Mouse (Mus musculus): ENCODE measurements around the gene Tnfrsf26.
A peak's percentile ranks its signal among the peaks of the same experiment; 100 is the strongest.
"Not testable (repeated sequence)": the region's sequence is repeated elsewhere in the genome, so short reads cannot be mapped to it uniquely, and the experiment has no call there.

Gene Tnfrsf26

DNA sequence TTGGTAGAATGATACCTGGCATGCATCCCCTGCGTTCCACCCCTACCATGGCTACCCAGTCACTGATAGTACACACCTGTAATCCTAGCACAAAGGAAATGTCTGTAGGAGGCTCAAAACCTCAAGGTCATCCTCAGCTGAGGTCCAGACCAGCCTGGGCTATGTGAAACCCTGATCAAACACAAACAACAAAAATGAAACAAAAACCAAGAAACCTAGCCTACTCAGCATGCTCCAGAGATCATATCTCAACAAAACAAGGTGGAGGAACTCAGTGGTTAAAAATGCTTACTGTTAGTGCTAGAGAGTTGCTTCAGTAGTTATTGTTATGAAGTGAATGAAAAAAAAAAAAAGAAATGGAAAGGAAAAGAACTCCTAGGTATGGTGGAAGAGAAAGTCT, at the start of gene Tnfrsf26:
Tnfrsf26 (minus strand) TSS at position 183 of the 400 bp plus-strand sequence.
- DNase-seq = no peak

DNA sequence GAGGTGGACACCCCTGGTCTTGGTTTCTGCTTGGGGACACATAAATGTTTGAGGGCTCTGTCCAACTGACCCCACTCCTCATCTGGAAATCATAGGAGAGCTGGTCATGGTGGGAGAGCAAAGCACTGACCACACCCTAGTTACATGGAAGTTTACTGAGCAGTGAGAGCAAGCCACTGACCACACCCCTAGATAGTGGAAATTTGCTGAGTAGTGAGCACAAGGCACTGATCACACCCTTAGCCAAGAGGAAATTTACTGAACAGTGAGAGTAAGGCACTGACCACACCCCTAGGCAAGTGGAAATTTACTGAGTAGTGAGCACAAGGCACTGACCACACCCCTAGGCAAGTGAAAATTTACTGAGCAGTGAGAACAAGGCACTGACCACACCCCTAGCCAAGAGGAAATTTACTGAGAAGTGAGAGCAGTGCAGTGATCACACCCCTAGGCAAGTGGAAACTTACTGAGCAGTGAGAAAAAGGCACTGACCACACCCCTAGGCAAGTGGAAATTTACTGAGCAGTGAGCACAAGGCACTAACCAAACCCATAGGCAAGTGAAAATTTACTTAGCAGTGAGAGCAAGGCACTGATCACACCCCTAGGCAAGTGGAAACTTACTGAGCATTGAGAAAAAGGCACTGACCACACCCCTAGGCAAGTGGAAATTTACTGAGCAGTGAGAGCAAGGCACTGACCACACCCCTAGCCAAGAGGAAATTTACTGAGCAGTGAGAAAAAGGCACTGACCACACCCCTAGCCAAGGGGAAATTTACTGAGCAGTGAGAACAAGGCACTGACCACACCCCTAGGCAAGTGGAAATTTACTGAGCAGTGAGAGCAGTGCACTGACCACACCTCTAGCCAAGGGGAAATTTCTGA, 38.1 kb upstream of the Tnfrsf26 start:
- DNase-seq = no peak

DNA sequence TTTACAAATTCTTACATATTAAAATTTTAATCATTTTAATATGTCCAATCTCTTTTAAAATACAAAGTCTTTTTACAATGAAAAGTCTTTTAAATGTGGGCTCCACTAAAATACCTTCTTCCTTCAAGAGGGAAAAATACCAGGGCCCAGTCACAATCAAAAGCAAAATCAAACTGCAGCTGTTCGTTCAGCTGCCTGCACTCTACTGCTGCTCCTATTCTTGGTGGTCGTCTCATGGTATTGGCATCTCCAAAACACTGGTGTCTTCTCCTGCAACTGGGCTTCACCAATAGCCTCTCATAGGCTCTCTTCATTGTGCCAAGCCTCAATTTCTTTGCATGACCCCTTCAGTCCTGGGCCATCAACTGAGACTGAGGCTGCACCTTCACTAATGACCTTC, 34.9 kb upstream of the Tnfrsf26 start:
- DNase-seq = no peak

DNA sequence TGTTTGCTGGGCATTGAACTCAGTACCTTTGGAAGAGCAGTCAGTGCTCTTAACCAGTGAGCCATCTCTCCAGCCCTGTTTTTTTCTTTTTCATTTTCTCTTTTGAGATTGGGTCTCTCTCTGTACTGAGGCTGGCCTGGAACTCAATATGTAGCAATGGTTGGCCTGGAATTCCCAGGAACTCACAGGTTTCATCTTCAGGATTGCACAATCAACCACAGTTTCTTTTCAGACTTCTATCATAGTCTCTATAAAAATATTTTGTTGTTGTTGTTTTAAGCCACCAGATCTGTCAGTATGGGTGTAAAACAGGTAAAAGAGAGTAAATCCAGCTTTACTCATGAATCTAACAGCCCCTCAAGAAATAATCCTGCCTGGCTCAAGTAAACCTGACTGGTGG, 32.3 kb upstream of the Tnfrsf26 start:
- DNase-seq = no peak

DNA sequence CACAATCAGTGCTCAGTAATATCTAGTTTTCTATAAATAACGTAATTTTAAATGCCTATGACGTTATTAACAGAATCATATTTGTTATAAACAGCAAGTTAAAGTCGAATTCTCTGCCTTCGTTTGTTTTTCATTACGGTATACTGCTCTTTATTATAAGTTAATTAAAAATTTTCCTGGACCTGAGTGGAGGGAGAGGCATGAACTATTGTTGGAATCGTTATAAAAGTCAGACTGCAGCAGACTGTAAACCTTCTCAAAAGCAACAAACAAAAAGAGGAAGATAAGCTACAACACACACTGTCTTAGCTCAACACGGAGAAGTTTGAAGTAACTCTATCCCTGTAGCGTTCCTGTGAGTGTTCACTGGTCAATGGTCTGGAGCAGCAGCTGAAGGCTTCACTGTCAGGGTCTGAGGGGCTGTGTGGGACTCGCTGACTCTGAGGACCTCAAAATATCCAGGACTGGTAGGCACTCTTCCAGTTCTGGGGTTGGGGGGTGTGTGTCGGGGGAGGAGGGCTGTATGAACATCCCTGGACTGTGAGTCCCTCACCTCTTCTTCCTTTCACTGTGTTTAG, 21.3 kb upstream of the Tnfrsf26 start:
- DNase-seq = not testable (repeated sequence)

DNA sequence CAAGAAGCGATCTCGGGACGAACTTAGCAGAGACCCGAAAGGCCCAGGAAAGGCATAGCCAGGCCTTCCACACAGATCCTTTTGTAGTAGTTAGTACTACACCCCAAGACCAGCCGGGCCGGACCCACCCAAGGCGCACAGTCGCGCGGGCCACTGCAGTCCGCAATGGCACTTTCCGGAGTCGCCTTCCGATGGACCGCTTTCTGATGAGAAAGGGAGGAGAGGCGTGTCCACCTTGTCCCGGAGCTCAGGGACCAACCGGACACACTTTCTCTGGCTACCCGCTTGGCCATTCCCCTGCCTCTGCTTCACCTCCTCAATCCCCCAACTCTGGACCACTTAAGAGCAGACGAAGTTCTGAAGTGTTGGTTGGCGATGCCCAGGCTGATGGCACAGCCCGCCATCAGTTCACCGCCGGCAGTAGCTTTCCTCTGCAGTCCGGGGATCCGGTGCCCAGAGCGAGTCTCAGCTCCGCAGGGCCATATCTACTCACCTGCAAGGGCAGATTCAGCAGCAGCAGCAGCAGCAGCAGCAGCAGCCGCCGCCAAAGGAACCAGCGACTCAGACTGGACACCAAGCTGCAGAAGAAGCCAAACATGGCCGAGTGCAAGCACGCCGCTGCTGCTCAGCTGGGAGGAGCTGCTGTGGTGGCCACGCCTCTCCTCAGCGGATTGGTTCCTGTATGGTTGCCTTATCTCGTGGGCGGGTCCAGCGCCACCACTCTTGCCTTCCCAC, 20.7 kb upstream of the Tnfrsf26 start, which contains the start of gene Tnfrsf22:
Tnfrsf22 (minus strand) TSS at position 628 of the 735 bp plus-strand sequence.
- DNase-seq = peak; percentile 76 to 80

DNA sequence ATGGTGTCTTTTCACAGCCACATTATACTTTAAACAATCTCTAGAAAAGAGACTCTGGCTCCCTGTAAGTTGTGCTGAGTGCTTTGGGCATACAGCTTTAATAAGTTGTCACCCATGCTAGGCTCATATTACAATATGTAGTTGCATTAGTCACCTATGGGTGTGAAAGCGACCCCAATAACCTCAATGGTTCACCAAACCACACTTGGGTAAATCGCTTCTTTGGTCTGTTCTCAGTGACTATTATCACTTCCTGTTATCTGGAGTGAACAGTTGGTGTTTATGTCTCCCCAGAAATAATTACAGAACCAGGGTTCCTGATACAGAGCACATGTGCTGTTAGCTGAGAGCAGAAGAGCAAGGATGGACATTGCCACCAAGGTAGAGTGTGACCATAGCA, 15.4 kb upstream of the Tnfrsf26 start:
- not testable (repeated sequence) for DNase-seq

DNA sequence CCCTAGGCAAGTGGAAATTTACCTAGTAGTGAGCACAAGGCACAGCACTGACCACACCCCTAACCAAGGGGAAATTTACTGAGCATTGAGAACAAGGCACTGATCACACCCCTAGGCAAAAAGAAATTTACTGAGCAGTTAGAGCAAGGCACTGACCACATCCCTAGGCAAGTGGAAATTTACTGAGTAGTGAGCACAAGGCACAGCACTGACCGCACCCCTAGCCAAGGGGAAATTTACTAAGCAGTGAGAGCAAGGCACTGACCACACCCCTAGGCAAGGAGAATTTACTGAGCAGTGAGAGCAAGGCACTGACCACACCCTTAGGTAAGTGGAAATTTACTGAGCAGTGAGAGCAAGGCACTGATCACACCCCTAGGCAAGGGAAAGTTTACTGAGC, 8.2 kb upstream of the Tnfrsf26 start:
- no peak for DNase-seq

DNA sequence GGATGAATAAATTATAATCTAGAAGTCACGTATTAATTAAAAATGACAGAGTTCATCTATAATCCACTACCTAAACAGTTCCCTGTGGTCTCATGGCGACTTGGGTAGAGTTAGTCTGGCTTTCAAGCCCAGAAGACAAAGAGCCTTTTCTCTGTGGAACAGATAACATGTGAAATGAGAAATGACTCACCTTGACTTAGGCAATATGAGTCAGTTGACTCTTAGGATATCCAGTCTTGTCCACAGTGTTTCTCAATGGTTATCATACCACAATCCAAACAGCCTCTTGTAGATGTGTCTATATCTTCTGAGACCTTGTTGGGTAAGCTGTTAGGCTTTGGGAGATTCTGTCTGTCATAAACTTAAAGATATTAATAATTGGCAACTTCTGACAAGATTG, 3.0 kb upstream of the Tnfrsf26 start:
- DNase-seq = no peak

DNA sequence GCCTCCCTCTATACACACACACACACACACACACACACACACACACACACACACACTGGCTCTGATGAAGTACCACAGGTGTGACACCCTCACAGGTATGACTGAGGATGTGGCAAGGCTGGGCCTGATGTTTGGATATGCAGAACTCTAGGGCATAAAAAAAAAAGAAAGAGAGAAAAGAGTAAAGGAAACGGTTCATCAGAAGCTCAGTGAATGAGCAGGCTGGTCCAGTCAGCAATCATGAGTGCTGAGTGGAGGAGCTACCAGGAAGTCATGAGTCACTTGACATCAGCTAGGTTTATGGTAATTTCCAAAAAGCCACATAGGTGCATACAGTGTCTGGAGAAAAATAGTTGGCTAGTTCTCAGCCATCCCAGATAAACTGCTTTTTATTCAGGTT, 979 bp upstream of the Tnfrsf26 start:
- no peak for DNase-seq

DNA sequence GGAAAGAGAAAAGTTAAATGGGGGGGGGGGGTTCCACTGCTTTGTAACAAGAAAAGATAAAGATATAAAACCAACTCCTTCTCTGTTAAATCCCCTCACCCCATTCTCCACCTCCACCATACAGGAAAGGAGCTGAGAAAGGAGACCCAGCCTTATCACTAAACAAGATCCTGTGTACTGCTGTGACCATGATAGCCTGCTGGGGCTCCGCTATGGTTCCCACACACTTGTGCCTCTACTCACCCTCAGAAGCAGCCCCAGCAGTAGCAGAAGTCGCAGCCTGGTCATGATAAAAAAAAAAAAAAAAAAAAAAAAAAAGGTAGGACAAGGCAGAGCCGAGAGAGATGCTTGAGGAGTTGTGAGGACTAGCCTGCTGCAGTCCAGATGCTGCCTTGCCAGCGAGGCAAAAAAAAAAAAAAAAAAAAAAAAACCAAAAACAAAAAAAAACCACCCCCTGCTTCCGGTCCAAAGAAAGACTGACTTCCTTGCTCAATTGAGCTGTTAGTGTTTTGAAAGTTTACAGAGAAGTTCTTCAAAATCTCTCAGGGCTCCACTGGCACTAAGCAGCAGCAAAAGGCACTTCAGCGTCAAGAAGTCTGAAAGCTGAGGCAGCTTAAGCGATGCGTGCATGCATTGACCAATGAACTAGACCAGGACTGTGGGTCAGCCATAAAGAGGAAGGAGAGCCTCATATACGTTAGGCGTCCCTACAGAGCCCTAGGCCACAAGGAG, 801 bp downstream of the Tnfrsf26 start:
- DNase-seq = peak; percentile 18 to 39

DNA sequence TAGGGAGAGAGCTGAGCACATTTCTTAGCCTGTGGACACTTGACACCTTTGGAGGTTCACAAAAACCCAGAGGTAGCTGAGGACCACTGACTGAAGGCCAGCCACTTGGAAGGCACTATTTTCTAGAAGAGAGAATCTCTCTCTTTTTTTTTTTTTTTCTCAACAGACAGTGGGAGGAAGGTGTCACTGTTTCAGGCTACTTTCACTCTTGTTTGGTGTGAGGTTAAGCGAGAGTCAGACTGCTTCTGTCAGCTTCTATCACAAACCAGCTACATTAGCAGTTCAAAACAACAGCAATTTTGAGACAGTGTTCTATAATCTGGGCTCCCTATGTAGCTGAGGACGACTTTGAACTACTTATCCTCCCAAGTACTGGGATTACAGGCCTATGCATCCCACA, 2.3 kb downstream of the Tnfrsf26 start:
- DNase-seq = no peak

DNA sequence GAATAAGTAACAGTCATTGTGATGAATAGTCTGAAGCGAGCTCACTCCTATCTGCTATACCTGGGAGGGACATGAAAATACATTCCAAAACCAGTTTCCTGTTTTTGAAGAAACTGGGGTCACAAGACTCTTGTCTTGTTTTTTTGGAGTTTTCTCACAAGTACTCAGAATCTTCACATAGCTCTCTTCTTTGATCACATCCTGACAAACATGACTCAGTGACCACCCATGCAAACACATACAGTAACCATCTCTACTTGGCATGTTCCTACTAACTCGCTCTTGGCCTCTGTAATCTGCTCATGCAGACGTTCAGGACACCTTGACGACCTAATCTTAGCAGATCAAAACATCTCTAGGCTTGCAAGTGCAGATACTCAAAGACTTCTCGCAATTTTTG, 3.4 kb downstream of the Tnfrsf26 start:
- DNase-seq = no peak

DNA sequence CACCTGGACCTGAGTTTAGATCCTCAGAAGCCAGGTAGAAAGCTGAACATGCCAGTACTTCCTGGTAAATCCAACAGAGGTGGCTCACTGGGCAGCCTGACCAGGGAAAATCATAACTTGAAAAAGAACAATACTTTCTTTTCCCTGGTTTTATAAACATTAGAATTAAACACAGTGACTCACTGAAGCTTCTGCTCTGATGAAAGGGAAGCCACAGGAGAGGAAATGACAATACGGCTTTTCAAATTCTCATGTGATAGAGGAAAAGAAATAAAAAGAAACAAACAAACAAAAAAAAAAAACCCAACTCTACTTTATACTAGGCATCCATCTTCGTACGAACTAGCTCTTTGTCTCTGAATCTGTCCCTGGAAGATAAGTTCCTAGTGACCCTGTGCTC, 4.0 kb downstream of the Tnfrsf26 start:
- DNase-seq = no peak

DNA sequence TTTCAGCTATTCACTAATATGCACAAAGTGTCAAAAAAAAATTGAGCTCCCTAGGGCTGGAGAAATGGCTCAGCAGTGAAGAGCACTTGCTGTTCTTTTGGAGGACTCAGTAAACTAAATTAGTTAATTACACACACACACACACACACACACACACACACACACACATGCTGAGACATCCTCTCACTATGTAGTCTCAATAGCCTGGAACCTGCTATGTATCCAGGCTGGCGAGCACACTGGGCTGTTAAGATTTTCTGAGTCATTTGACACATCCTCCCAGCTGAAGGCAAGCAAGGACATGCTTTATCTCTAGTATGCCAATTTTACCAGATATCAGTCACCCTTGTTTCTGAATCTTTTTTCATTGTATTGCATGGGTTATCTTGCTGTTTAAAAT, 7.6 kb downstream of the Tnfrsf26 start:
- DNase-seq = no peak

DNA sequence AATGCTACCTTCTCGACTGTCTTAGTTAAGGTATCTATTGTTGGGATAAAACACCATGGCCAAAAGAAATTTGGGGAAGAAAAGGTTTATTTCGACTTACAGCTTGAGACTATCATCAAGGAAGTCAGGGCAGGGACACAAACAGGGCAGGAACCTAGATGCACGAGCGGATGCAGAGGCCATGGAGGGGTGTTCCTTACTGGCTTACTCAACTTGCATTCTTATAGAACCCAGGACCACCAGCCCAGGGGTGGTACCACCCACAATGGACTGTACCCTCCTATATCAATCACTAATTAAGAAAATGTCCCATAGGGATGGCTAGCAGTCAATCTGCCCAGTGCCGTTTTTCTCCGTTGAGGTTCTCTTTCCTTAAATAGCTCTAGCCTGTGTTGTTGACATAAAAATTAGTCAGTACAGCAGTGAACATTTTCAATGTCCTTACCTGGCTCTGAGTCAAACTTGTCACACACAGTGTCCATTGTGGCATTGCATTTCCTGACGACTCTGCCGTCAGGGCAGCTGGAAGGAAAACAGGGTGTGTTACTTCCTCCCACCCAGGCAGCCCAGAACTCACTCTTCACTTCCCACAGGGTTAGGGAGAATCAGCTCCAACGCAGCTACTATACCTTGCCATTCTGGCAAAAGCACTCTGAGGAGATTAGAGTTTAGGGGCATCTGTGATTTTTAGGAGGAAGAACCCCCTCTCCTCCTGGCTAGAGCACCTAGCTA, 14.0 kb downstream of the Tnfrsf26 start:
- DNase-seq = no peak

DNA sequence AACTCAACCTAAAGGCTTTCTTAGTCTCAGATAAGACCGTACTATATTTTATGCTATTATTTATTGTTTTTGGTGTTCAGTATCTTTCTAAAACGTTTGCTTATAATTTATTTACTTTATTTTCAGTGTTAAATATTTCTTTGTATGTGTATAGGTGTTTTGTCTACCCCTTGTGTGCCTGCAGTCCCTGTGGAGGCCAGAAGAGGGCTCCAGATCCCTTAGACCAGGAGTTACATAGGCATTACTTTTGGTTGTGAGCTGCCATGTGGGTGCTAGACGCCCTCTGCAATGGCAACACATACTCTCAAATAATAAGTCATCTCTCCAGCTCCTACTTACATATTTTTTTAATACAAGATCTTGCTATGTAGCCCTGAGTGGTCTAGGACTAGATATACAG, 16.3 kb downstream of the Tnfrsf26 start:
- DNase-seq = peak; percentile 29 to 40

DNA sequence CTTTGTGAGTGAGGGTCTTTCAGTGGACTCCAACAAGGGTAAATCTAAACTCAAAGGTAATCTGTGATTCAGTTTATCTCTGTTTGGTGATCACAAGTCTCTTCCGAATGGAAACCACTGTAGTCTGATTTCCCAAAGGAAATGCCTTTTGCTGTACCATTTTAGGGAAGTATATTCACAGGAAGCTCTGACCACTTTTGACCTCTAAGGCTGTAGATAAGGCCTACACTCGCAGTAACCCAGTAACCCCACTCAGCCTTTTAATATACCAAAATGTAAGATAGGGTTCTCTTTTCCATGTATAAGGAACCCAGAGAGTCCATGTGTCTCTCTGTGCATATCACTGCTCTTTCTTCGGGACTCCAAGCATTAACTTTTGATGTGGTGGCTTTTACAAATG, 23.2 kb downstream of the Tnfrsf26 start:
- DNase-seq = no peak

DNA sequence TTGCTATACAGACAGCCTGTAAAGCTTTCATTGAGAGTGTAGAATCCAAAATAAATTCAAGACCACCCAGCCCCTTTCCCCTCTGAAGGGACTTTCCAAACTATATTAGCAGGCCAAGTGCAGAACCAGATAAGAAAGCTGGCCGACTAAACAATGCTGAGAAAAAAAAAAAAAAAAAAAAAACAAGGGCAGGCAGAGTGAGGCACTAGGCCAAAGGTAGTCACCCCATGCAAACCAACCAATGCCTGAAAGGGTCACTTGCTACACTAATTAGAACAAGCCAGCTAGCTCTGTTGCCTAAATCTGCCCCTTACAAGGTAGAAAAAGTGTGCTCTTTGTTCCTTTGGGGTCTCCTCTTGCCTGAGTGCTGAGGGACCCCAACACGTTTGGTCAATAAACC, 23.6 kb downstream of the Tnfrsf26 start:
- DNase-seq = no peak

DNA sequence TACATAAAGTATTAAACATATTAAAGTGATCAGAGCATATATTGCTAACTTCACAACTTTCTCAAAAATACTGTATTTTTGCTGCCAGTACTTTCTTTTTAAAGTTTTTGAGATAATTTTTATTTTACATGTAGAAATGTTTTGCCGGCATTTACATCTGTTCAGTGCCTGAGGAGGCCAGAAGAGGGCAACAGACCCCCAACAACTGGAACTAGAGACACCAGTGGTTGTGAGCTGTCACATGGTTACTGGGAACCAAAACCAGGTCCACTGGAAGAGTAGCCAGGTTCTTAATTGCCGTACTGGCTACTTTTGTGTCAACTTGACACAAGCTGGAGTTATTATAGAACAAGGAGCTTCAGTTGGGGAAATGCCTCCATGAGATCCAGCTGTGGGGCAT, 26.8 kb downstream of the Tnfrsf26 start:
- no peak for DNase-seq

DNA sequence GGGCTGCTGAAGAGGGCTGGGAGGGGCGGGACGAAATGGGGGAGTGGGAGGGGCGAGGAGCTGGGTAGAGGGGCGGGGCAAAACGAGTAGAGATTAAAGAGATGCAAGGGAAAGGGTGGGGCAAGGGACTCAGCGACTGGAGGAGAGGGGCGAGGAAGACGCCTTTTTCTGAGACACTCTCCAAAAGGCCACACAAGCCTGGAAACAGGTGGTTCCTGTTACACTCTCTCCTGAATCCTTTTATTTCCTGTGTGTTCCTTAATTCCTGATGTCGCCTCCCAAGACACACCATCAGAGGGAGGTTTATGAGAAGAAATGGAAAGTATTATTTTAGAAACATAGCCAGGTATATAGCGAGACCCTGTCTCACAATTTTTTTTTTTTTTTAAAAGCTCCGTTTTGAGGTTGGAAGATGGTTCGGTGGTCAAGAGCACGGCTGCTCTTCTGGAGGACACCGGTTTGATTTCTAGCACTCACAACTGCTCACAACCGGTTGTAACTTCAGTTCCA, 28.2 kb downstream of the Tnfrsf26 start:
- DNase-seq = no peak
